Mouse (Mus musculus) thymus, adult 2 months (tissue): Measurements from ENCODE around the gene Mei4. TPM values are rescaled to one million over a fixed set of nuclear protein-coding genes. Genes with fewer than 3 reads are reported as not detected.
A peak's percentile ranks its signal among the peaks of the same experiment; 100 is the strongest.

Experiments
- DNase-seq: peaks from one replicate; pipeline ENCODE4 v3.0.0; 2021
- H3K27ac ChIP-seq: fragments of 200-500 bp; 2 replicates; pipeline ENCODE4 v1.5.1; 2012; ENCODE audit warnings: low read length, control low read depth; ENCODE audit not compliant: control insufficient read depth, insufficient read depth
- H3K27me3 ChIP-seq: fragments of 200-500 bp; 2 replicates; pipeline ENCODE4 v1.6.1; 2012; ENCODE audit warnings: mild to moderate bottlenecking, low read length, moderate library complexity, mixed read lengths; ENCODE audit not compliant: control insufficient read depth, insufficient read depth
- H3K36me3 ChIP-seq: fragments of 200-500 bp; 2 replicates; pipeline ENCODE4 v1.6.1; 2012; ENCODE audit warnings: mild to moderate bottlenecking, low read length, moderate library complexity; ENCODE audit not compliant: control insufficient read depth, insufficient read depth
- H3K4me1 ChIP-seq: fragments of 200-500 bp; replicated peaks from 2 replicates; pipeline ENCODE4 v1.6.1; 2012; ENCODE audit warnings: low read length; ENCODE audit not compliant: control insufficient read depth, insufficient read depth
- H3K4me3 ChIP-seq: fragments of 200-500 bp; 2 replicates; pipeline ENCODE4 v1.5.1; 2012; ENCODE audit warnings: mild to moderate bottlenecking, low read length, control low read depth, moderate library complexity; ENCODE audit not compliant: control insufficient read depth, insufficient read depth
- CTCF ChIP-seq: fragments of 200-500 bp; IDR thresholded peaks from 2 replicates; pipeline ENCODE4 v1.5.1; 2012; ENCODE audit warnings: mild to moderate bottlenecking, control low read depth, low read length, moderate library complexity, borderline replicate concordance; ENCODE audit not compliant: control insufficient read depth, poor library complexity, insufficient read depth; ENCODE audit errors: extremely low read depth
- POLR2A ChIP-seq: fragments of 200-500 bp; IDR thresholded peaks from 2 replicates; pipeline ENCODE4 v1.6.1; 2012; ENCODE audit warnings: mild to moderate bottlenecking, low read length, control low read depth, moderate library complexity; ENCODE audit not compliant: control insufficient read depth, poor library complexity, insufficient read depth; ENCODE audit errors: extremely low read depth
- WGBS: fragments of 180-500 bp; shearing (Covaris S2); methylation state at CpG from one replicate; pipeline ENCODE4 v1.1.7; 2018; 5-methylcytosine and 5-hydroxymethylcytosine counted together
- polyA plus RNA-seq: library from polyadenylated mRNA; depleted of rRNA; stranded (reverse); fragments of >200 nt; gene quantifications from 2 replicates; pipeline ENCODE4 v1.2.3, GENCODE M21; 2012; rRNA removed

Mei4 gene
- 0.78 and 1.0 TPM in 2 replicates for polyA plus RNA-seq

DNA sequence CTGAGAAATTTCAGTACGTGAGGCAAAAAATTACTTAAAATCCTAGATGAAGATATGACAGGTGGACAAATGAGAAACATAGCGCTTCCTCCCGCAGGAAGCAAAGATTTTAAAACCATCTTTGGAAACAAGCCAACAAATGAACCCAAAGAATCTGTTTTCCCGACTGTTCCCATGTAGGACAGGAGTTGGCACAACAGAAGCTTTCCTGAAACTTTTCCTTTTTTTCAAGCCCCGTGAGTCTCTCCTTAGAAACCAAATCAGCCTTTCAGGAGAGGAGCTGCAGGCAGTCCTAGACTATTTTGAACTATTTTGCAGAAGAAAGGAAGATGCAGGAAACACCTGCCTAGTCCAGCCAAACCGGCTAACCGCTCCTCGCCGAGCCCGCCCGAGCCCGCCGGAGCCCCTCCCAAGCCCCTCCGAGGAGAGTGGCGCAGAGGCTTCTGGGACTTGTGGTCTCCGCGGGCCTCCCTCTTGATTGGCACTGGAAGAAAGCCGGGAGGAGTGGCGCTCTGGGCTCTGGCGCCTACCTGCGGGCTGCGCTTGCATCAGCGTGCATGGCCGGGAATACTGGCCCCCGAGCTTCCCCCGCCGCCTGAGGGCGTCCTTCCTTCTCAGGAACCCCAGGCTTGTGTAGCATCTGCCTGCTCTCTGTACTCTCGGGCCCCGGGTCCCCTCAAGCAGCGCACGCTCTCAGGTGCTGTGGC lies at the start of gene Mei4:
Gene Mei4, plus strand, starts transcription at position 490 of the 707 bp plus-strand sequence.
- 0 out of 2 replicates have a peak, but pooled peaks have one; percentile 33 for TF ChIP-seq POLR2A
- peak; percentile 81 for TF ChIP-seq CTCF
- H3K4me3 ChIP-seq = peak within 1 kb of the TSS; percentile 63
- H3K36me3 ChIP-seq = no peaks in the 10 kb centered on the region
- H3K27ac ChIP-seq = peak within 1 kb of the TSS; percentile 71
- no peaks in the 10 kb centered on the region for H3K27me3 ChIP-seq
- peak; percentile 94 for DNase-seq
- peaks cover 4% of the 10 kb centered on the region; the same call in 1 of the 2 replicates for H3K4me1 ChIP-seq
- under 1% methylated on average over 32 of the region's 32 CpGs for WGBS

DNA sequence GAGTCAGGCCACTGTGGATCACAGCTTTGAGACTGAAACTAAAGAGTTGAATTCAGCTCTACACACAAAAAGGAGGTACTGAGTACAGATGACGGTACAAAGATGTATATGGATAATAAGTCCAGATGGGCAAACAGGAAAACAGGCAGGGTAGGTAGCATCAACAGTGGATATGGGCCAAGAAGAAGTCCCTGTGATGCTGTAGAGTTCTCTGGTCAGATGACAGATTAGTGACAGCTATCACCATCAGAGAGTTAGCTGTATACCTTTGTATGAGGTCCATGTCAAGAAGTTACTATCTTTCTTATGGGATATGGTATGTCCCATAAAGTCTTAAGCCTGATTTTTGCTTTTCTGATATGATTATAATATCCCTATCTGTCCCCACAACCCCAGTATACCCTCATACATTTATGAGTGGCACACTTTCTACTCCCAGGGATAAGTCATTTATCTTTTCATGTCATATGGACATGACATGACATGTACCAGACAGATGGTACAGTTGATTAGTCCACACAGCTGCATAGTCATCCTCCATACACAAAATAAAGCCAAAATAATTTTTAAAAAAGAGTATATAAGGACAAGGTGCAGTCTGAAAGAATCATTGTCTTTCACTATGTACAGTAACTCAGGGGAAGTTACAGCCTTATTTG lies 43.6 kb upstream of the Mei4 start:
- H3K4me1 ChIP-seq = no peaks in the 10 kb centered on the region
- H3K27ac ChIP-seq = no peak overlapping the region
- H3K27me3 ChIP-seq = no peaks in the 10 kb centered on the region
- H3K4me3 ChIP-seq = no peak overlapping the region
- 97% methylated on average over 1 of the region's 1 CpGs for WGBS
- no peak for TF ChIP-seq POLR2A
- TF ChIP-seq CTCF = no peak
- H3K36me3 ChIP-seq = no peaks in the 10 kb centered on the region
- no peak for DNase-seq

DNA sequence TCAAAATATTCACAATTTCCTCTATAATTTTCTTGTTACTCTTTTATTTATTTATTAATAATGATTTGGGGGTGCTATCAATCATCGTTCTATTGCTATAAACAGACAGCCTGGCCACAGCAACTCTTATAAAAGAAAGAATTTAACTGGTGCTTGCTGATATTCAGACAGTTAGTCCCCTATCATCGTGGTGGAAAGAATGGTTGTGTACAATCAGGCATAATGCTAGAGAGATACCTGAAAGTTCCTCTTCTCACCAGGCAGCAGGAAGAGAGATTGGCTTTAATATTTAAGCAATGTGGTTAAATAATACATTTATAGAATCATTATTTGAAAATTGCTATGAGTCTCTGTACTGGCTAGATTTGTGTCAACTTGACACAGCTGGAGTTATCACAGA lies 35.9 kb upstream of the Mei4 start:
- Histone ChIP-seq H3K4me1 (no peaks in the 10 kb centered on the region), H3K27ac (no peak overlapping the region), H3K4me3 (no peak overlapping the region), H3K36me3 (no peaks in the 10 kb centered on the region), H3K27me3 (no peaks in the 10 kb centered on the region)
- 70% methylated on average over 2 of the region's 2 CpGs for WGBS
- DNase-seq = no peak
- no peak for TF ChIP-seq CTCF
- no peak for TF ChIP-seq POLR2A

DNA sequence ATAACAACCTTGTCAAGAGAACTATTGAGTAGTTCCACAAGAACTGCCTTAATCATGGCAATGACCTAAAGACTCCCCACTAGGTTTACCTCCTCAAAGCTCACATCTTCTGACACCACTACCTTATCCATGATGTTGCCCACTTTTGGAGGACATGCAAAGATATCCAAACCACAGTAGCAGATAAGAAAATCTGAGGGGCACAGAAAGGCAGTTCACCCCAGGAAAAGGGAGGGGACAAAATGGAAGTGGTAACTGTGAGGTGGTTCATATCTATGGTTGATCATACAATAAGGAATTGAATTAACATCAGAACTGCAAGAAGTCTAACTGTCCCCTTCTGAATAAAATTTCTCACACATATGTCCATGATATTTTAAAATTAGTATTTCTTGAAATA lies 29.4 kb upstream of the Mei4 start:
- H3K4me3 ChIP-seq = no peak overlapping the region
- no peak for DNase-seq
- H3K27me3 ChIP-seq = no peaks in the 10 kb centered on the region
- H3K27ac ChIP-seq = no peak overlapping the region
- no peaks in the 10 kb centered on the region for H3K4me1 ChIP-seq
- H3K36me3 ChIP-seq = no peaks in the 10 kb centered on the region
- TF ChIP-seq CTCF = no peak
- no peak for TF ChIP-seq POLR2A

DNA sequence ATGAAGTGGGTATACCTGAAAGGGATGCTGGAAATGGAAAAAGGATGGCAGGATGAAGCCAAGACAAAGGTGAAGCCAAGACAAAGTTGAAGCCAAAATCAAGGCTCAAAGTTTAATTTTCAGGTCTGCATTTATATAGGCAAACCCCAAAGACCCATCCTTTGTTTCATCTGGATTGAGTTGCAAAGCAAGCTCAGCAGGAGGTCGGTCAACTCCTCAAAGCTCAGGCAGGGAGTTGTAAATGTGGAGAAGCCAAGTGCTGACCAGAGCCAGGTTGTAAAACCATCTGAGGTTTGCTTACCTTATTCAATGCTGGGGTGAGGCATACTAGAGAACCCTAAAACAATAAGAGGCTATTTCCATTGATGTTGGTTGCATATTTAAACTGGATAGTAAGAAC lies 4.6 kb upstream of the Mei4 start:
- TF ChIP-seq POLR2A (no peak), CTCF (no peak)
- Histone ChIP-seq H3K4me3 (no peak overlapping the region), H3K27me3 (no peaks in the 10 kb centered on the region), H3K27ac (no peak overlapping the region), H3K4me1 (peaks cover under 1% of the 10 kb centered on the region; the same call in 1 of the 2 replicates), H3K36me3 (no peaks in the 10 kb centered on the region)
- DNase-seq = no peak
- WGBS = 84% methylated on average over 1 of the region's 1 CpGs

DNA sequence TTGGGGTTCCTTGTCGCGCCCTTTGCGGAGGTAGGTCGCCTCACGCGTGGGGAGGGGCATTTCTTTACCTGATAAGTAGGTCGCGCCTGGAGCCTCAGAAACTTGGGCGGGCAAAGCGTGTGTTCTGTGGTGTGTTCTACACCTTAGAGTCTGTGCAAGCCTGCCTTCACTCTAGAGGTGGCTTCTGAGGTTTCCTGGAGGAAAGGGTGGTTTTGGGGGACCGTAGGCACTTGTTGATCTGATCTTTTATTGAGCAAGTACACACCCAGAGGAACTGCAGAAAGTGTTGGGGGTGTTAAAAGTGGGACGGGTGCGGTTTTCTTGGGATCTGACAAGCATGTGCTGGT lies 391 bp downstream of the Mei4 start:
- Histone ChIP-seq H3K27me3 (no peaks in the 10 kb centered on the region), H3K36me3 (no peaks in the 10 kb centered on the region), H3K27ac (peak overlapping the region; percentile 71), H3K4me3 (peak overlapping the region; percentile 63), H3K4me1 (peaks cover 4% of the 10 kb centered on the region; the same call in 1 of the 2 replicates)
- TF ChIP-seq POLR2A = no peak
- TF ChIP-seq CTCF = no peak; the same call in 1 of the 2 replicates
- no peak for DNase-seq
- under 1% methylated on average over 13 of the region's 13 CpGs for WGBS
